Mouse (Mus musculus) CD4-positive naive resting alpha-beta T cell, adult 57 days (primary cell): ENCODE data around the gene Zfp683. TPM values are rescaled to one million over a fixed set of nuclear protein-coding genes. Genes with fewer than 3 reads are reported as not detected.

Experiments used
- total RNA-seq: library from RNA; stranded (reverse); gene quantifications from one replicate; pipeline ENCODE4 v1.2.4, GENCODE M21; 2023

The Zfp683 gene
- total RNA-seq: 0.80 TPM

GRCm38 (mm10) chr4:134053538-134053937 is at the start of gene Zfp683:
TSS of gene Zfp683 (plus strand) at chr4:134053838.

GRCm38 (mm10) chr4:134018779-134019145 is 34.9 kb upstream of the Zfp683 start, which contains the start of gene Lin28a:
TSS of gene Lin28a (minus strand) at chr4:134018841.

GRCm38 (mm10) chr4:134060135-134060865 is 6.7 kb downstream of the Zfp683 start, which contains the start of gene Crybg2:
TSS of gene Crybg2 (plus strand) at chr4:134060815.

GRCm38 (mm10) chr4:134094923-134095547 is 41.4 kb downstream of the Zfp683 start, which contains the start of gene Cd52:
TSS of gene Cd52 (minus strand) at chr4:134095082.

GRCm38 (mm10) chr4:134101979-134102741 is 48.5 kb downstream of the Zfp683 start, which contains the start of gene Ubxn11:
TSS of gene Ubxn11 (plus strand) at chr4:134102570.

Other genes with a start within 250 kb of the Zfp683 start
- gene Rps6ka1, start 166.0 kb upstream of the Zfp683 start, total RNA-seq: 125 TPM
- 265 TPM for gene Hmgn2, start 85.2 kb upstream of the Zfp683 start, total RNA-seq
- gene Dhdds, start 52.9 kb upstream of the Zfp683 start, total RNA-seq: 27.0 TPM
- not detected for gene Lin28a, start 35.0 kb upstream of the Zfp683 start, total RNA-seq
- gene Crybg2, start 7.0 kb downstream of the Zfp683 start, total RNA-seq: 13.0 TPM
- gene Cd52, start 41.2 kb downstream of the Zfp683 start, total RNA-seq: 1,000 TPM
- 69.4 TPM for gene Ubxn11, start 48.7 kb downstream of the Zfp683 start, total RNA-seq
- gene Sh3bgrl3, start 75.0 kb downstream of the Zfp683 start, total RNA-seq: 438 TPM
- gene Cep85, start 133.3 kb downstream of the Zfp683 start, total RNA-seq: 25.1 TPM
- not detected for gene Gm7534, start 149.2 kb downstream of the Zfp683 start, total RNA-seq
- gene Catsper4, start 173.5 kb downstream of the Zfp683 start, total RNA-seq: not detected
- 0.62 TPM for gene Cnksr1, start 184.6 kb downstream of the Zfp683 start, total RNA-seq
- not detected for gene E130218I03Rik, start 189.8 kb downstream of the Zfp683 start, total RNA-seq
- 23.0 TPM for gene Zfp593, start 191.8 kb downstream of the Zfp683 start, total RNA-seq
- not detected for gene Gm30191, start 193.1 kb downstream of the Zfp683 start, total RNA-seq
- gene Grrp1, start 200.3 kb downstream of the Zfp683 start, total RNA-seq: not detected
- 15.4 TPM for gene Pdik1l, start 234.1 kb downstream of the Zfp683 start, total RNA-seq